Mouse (Mus musculus): ENCODE results near the gene Bmpr1b.

The Bmpr1b gene

GRCm38 (mm10) chr3:141984548-141984947 lies 184.7 kb downstream of the Bmpr1b start:
- no peak for DNase-seq

DNA sequence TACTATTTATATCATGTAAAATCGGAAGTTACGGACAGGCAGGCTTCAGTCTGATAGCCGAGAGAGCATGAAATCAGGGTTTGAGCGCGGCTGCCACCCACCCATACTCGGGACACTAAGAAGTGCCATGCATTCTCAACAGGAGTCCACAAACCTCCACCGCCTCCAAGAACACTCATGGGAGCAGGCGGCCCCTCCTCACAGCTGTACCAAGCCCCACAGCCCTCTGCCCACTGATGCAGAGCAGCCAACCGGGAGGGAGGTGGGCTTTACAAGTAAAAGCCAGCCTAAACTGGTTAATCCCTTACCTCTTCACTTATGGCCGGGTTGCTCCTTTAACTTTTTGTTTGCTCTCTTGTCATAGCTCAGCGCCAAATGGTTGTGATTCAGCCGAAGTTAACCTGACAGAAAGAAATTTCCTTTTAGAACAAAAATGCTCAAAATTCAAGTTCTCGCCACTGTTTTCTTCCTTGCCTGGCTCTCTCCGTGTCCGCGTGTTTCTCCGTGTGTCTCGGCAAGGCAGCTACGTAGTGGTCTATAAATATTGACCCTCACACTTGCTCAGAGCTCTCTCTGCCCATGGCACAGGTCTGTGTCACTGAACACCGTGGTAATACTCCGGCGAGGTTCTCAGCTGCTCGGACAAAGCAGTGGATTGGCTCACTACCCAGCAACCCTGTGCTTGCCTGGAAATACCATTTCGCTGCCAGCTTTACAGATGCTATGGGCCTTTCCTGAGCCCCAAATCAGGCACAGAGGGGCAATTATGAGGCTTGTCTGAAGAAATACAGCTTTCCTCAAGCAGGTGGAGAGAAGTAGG lies 187.4 kb downstream of the Bmpr1b start:
- DNase-seq: no peak

GRCm38 (mm10) chr3:141966244-141966643 lies 203.0 kb downstream of the Bmpr1b start:
- no peak for DNase-seq

GRCm38 (mm10) chr3:141952931-141953330 lies 216.3 kb downstream of the Bmpr1b start:
- no peak for DNase-seq

- DNase-seq: no peak
Observed at GRCm38 (mm10) chr3:141950642-141951041, 218.6 kb downstream of the Bmpr1b start.

DNA sequence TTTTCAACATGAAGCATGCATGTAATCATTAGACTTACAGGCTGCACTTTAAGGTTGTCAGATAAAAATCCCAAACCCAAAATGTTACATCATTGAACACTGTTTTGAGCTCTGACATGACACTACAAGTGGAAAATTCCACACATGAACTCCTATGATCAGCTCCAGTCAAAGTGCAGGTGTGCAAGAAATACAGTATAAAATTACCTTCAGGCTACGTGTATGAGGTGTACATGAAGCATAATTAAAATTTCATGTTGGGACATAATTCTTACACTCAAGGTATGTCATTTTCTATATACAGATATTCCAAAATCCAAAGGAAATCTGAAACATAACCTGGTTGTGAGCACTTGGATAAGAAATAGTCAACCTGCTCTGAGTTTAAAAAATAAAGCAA lies 220.7 kb downstream of the Bmpr1b start:
- no peak for DNase-seq

GRCm38 (mm10) chr3:141948096-141948495 lies 221.1 kb downstream of the Bmpr1b start:
- DNase-seq: no peak

- DNase-seq: no peak
Observed at GRCm38 (mm10) chr3:141946846-141947245, 222.4 kb downstream of the Bmpr1b start.

DNA sequence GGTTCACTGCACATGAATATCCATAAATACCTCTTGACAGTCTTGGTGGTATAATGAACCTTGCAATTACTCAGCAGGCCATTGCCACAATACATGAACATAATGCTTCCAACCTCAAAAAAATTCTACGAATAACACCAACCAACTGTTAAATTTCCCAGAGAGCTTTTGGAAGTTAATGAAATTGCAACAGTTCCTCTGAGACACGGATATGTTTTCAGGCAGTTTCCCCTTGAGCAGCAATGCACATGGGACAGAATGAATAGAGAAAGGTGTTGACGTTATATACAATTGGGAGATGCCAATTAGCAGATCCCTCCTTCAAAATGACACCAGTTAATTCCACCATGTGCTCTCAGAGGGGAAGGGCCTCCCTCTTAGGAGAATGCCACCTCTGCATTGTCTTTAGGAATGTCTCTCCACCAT lies 225.9 kb downstream of the Bmpr1b start:
- DNase-seq: no peak

DNA sequence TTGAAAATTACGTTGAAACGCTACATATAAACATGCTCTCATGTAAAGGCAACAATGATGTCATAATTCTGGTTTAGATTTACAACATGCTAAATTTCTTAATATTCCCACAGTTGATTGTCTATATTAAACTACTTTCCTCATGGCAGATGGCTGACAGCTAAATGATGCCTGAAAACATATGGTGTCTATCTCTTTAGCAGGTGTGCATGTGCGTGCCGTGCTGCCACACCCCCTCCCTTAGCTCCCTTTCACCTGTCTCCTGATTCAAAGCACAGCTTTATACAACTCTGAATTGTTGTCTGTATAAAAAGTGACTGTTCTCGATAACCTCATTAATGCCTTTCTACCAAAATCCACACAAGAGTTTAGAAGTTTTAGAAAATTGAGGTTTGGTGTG lies 229.0 kb downstream of the Bmpr1b start:
- no peak for DNase-seq

GRCm38 (mm10) chr3:141936594-141937272 lies 232.5 kb downstream of the Bmpr1b start:
- DNase-seq: peak; percentile 3

DNA sequence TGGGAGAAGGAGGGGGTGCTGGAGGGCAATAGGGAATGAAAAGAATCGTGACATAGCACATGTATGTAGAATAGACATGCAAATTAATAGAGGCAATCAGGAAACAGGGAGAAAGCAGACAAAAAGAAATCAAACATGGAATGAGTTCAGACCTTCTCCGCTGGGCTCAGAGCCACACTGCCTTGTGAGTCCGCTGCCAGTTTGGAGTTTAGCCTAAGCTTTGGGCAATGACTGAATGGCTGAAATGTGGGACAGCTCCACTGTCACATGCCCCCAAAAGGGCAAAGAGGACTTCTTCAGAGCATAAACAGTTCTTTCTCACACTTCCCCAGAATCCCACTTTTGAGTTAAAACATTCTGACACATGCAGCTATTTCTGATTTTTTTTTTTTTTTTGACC lies 236.3 kb downstream of the Bmpr1b start:
- peak; percentile 12 for DNase-seq

DNA sequence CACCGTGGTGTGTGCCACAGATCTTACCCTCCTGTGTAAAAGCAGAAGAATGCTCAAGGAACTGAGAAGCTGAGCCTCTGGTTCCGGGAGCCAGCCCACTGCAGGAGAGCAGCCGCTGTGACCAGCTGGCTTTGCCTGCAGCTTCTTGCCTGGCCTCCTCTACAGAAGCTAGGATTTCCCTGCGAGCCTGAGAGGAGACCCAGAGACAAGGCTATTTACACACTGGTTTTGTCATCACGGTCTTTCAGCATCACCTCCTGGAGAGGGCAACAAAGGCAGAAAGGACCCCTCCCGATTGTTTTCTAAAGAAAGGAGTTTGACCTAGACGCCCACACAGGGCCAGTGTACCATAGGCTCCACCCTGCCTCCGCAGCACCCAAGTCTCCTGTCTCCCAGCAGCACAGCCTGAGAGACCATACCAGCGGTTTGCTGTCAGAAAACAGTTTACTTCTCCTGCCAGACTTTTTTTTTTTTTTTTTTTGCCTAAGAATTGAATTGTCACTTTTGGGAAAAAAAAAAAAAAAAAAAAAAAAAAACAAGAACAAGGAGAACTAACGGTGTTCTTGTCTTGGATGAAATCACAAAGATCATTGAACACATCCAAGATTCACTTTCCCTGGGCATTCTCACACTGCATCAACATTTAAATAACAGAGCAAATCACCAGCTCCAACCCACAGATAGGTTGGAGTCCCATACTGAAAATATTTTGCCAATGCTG lies 237.7 kb downstream of the Bmpr1b start:
- no peak for DNase-seq

- DNase-seq: no peak
Observed at GRCm38 (mm10) chr3:141923442-141923841, 245.8 kb downstream of the Bmpr1b start.

GRCm38 (mm10) chr3:141921161-141921560 lies 248.1 kb downstream of the Bmpr1b start:
- DNase-seq: no peak

DNA sequence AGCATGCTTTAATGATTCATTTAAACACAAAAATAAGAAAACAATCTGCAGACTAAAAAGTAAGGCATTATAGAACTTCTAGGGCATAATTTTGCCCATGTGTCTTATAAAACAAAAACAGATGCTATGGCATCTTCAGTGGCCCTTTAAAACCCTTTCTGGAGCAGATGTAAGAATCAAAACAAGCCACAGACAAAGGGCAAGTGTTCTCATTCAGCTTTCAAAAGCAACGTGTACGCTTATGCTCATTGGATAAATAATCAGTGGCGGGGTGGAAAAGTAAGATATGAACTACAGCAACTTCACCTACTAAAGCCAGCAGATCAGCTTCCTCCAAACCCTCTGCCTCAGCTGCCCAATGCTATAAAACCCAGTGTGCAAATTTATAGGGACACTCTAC lies 249.6 kb downstream of the Bmpr1b start:
- no peak for DNase-seq

- no peak for DNase-seq
Observed at GRCm38 (mm10) chr3:141917166-141917565, 252.1 kb downstream of the Bmpr1b start.

DNA sequence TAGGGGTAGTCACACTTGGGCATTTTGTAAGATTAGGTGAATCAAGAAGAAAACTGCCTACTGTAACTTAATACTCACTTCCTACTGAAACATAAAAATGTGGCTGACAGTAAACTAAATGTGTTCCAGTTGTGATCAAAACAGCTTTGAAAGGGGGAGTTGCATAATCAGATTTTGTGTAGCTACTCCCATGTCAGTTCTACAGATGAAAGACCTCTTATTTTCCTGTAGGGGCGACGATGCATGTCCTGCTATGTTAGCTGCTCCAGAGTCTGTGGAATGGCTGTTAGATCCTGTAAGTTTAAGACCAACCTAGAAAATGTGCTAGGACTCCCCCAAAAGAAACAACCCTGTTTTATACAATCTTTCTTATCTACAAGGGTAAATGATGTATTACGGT lies 253.2 kb downstream of the Bmpr1b start:
- DNase-seq: no peak

DNA sequence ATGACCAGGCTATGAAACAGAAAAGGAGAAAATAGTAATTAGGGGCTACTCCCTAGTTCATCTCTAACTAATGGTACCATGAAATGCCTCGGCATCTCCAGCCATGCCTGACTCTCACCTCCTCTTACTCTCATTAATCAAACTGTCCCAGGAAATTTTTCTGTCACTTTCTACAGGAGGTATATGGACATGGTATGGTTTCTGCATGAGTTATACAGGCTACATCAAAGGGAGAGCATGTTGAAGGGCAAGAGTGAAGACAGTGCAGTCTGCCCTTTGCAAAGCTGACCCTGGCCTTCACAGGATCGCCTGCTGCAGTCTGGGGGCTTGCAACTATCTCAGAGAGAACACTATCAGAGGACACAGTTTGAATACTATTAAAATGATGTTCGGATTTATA lies 254.6 kb downstream of the Bmpr1b start:
- DNase-seq: no peak

DNA sequence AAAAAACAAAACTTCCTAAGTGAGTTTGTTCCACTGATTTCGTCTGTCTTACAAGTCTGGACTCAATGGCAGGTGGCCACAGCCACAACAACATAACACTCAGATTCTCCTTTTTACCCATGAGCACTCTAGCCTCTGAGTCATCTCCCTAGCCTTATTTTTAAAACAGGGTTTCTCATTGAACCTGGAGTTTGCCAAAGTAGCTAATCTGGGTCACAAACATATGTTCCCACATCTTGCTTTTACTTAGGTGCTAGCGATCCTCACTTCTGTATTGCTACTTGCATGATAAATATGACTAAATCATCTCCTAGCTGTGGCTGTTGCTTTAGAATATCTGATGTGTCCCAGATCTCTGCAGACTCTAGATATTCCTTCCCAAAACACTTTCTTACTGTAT lies 260.1 kb downstream of the Bmpr1b start:
- DNase-seq: no peak

- DNase-seq: no peak
Observed at GRCm38 (mm10) chr3:141905903-141906623, 263.2 kb downstream of the Bmpr1b start.

GRCm38 (mm10) chr3:141900361-141900760 lies 268.9 kb downstream of the Bmpr1b start:
- no peak for DNase-seq

DNA sequence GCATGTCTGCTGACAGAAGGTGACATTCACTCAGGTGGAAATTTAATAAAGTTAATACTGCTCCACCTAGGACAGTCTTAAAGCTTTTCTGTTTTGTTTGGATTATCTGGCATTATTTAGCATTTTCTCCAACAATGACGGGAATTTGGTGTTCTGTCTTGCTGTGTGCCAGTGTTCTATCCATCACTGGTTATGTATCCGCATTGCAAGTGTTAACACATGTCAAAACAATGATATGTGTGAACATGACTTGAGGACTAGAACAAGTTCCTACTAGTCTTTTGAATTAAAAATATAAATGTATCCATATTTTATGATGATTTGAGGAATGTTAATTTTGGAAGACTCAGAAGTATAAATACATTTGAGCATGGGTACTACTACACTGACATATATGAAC lies 269.7 kb downstream of the Bmpr1b start:
- no peak for DNase-seq
